Mouse (Mus musculus): ENCODE measurements around the gene Hnrnpr. TPM values are rescaled to one million over a fixed set of nuclear protein-coding genes. Genes with fewer than 3 reads are reported as not detected.

Gene Hnrnpr
- polyA plus RNA-seq, 1 experiment from 2014 or later: 249 TPM

DNA sequence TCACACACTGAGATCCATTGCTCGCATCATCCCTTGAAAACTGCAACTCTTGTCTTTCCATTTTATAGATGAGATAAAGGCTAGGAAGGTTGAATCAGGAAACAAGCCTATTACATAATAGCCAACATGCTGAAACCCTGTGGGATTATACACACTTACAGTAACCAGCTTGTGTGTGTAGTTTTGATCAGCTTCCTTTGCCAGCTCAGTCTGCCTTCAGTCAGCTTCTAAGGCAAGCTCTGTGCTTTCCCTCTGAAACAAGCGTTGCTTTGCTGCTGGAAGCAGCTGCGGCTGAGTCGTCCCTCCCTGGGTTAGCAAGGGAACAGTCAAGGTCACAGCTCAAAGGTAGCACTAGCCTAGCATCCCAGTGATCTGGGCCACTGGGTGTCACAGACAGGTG lies 57.1 kb downstream of the Hnrnpr start:
- H3K27me3 ChIP-seq (replicated peaks; ENCODE audit: control insufficient read depth, insufficient read depth, low read length): no peaks in the 10 kb centered on the region
- no peak overlapping the region for H3K9ac ChIP-seq (replicated peaks; ENCODE audit: low read depth, low read length)
- H3K9me3 ChIP-seq (ENCODE audit: control insufficient read depth, low read length): no peaks in the 10 kb centered on the region
- no peaks in the 10 kb centered on the region for H3K36me3 ChIP-seq (ENCODE audit: control insufficient read depth, insufficient read depth)
- no peak overlapping the region for H3K27ac ChIP-seq (ENCODE audit: low read length)
- ATAC-seq: no peak
- no peak overlapping the region for H3K4me3 ChIP-seq (replicated peaks; ENCODE audit: low read length)
- H3K4me1 ChIP-seq (replicated peaks; ENCODE audit: control insufficient read depth, insufficient read depth, low read length): no peaks in the 10 kb centered on the region
- WGBS: 69% methylated on average over 4 of the region's 4 CpGs
- no peak overlapping the region for H3K4me2 ChIP-seq (ENCODE audit: low read length)

DNA sequence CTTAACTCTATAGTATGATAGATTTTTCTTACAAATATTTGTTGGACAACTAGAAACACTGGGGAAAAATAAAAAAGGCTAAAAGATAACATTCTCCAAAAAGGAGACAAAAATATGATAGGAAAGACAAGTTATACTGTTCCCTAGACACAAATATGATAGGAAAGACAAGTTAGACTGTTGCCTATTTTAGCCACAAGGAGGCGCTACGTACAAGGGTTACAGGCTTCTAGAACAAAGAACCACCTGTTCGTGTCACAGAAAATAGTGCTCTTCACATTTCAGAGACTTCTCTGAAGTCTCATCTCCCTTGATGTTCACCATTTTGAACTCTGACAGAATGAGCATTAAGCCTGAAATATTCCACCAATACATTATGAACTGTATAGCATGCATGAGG lies 59.0 kb downstream of the Hnrnpr start:
- H3K9ac ChIP-seq (replicated peaks; ENCODE audit: low read depth, low read length): no peak overlapping the region
- WGBS: 2% methylated on average over 3 of the region's 3 CpGs

GRCm38 (mm10) chr4:136373494-136374181 lies 62.9 kb downstream of the Hnrnpr start:
- 30% methylated on average over 14 of the region's 14 CpGs for WGBS
- no peaks in the 10 kb centered on the region for H3K36me3 ChIP-seq (ENCODE audit: control insufficient read depth, insufficient read depth)
- no peak overlapping the region for H3K27ac ChIP-seq (ENCODE audit: low read length)
- no peak overlapping the region for H3K4me2 ChIP-seq (ENCODE audit: low read length)
- H3K27me3 ChIP-seq (replicated peaks; ENCODE audit: control insufficient read depth, insufficient read depth, low read length): no peaks in the 10 kb centered on the region
- no peaks in the 10 kb centered on the region for H3K4me1 ChIP-seq (replicated peaks; ENCODE audit: control insufficient read depth, insufficient read depth, low read length)
- ATAC-seq: no peak
- no peaks in the 10 kb centered on the region for H3K9me3 ChIP-seq (ENCODE audit: control insufficient read depth, low read length)
- H3K9ac ChIP-seq (replicated peaks; ENCODE audit: low read depth, low read length): no peak overlapping the region
- no peak overlapping the region for H3K4me3 ChIP-seq (replicated peaks; ENCODE audit: low read length)

More for the DNA sequence above, 59.0 kb downstream of the Hnrnpr start:
- H3K9me3 ChIP-seq (ENCODE audit: control insufficient read depth, low read length): no peaks in the 10 kb centered on the region
- no peaks in the 10 kb centered on the region for H3K36me3 ChIP-seq (ENCODE audit: control insufficient read depth, insufficient read depth)
- H3K4me1 ChIP-seq (replicated peaks; ENCODE audit: control insufficient read depth, insufficient read depth, low read length): no peaks in the 10 kb centered on the region
- ATAC-seq: no peak
- no peak overlapping the region for H3K4me3 ChIP-seq (replicated peaks; ENCODE audit: low read length)
- H3K27ac ChIP-seq (ENCODE audit: low read length): no peak overlapping the region
- H3K27me3 ChIP-seq (replicated peaks; ENCODE audit: control insufficient read depth, insufficient read depth, low read length): no peaks in the 10 kb centered on the region
- H3K4me2 ChIP-seq (ENCODE audit: low read length): no peak overlapping the region

GRCm38 (mm10) chr4:136377001-136377400 lies 66.3 kb downstream of the Hnrnpr start:
- Histone ChIP-seq H3K4me3 (replicated peaks; ENCODE audit: low read length) (no peak overlapping the region), H3K4me2 (ENCODE audit: low read length) (no peak overlapping the region), H3K27me3 (replicated peaks; ENCODE audit: control insufficient read depth, insufficient read depth, low read length) (no peaks in the 10 kb centered on the region), H3K9ac (replicated peaks; ENCODE audit: low read depth, low read length) (no peak overlapping the region), H3K36me3 (ENCODE audit: control insufficient read depth, insufficient read depth) (no peaks in the 10 kb centered on the region), H3K4me1 (replicated peaks; ENCODE audit: control insufficient read depth, insufficient read depth, low read length) (no peaks in the 10 kb centered on the region), H3K9me3 (ENCODE audit: control insufficient read depth, low read length) (no peaks in the 10 kb centered on the region), H3K27ac (ENCODE audit: low read length) (no peak overlapping the region)
- 76% methylated on average over 5 of the region's 5 CpGs for WGBS
- no peak for ATAC-seq

DNA sequence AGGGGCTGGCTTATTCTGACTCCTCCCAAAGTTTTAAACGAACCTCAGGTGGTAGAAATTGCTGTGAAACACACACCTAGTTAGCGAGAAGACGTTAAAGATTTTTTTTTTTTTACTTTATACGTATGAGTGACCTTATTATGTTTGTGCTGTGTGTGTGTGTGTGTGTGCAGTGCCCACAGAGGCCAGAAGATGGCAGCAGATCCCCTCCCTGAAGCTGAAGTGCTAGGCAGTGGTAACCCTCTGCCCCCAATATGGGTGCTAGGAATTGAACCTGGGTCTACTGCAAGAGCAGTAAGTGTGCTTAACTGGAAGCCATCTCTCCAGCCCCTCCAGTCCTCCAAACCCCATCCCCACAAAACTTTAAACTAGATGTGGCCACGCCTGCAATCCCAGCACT lies 72.3 kb downstream of the Hnrnpr start:
- Histone ChIP-seq H3K36me3 (ENCODE audit: control insufficient read depth, insufficient read depth) (no peaks in the 10 kb centered on the region), H3K9ac (replicated peaks; ENCODE audit: low read depth, low read length) (no peak overlapping the region), H3K4me1 (replicated peaks; ENCODE audit: control insufficient read depth, insufficient read depth, low read length) (no peaks in the 10 kb centered on the region), H3K9me3 (ENCODE audit: control insufficient read depth, low read length) (no peaks in the 10 kb centered on the region), H3K27ac (ENCODE audit: low read length) (no peak overlapping the region), H3K4me2 (ENCODE audit: low read length) (no peak overlapping the region), H3K27me3 (replicated peaks; ENCODE audit: control insufficient read depth, insufficient read depth, low read length) (no peaks in the 10 kb centered on the region), H3K4me3 (replicated peaks; ENCODE audit: low read length) (no peak overlapping the region)
- WGBS: 85% methylated on average over 5 of the region's 5 CpGs
- no peak for ATAC-seq

GRCm38 (mm10) chr4:136383839-136384238 lies 73.1 kb downstream of the Hnrnpr start:
- H3K4me3 ChIP-seq (replicated peaks; ENCODE audit: low read length): no peak overlapping the region
- H3K36me3 ChIP-seq (ENCODE audit: control insufficient read depth, insufficient read depth): no peaks in the 10 kb centered on the region
- no peak overlapping the region for H3K9ac ChIP-seq (replicated peaks; ENCODE audit: low read depth, low read length)
- H3K27me3 ChIP-seq (replicated peaks; ENCODE audit: control insufficient read depth, insufficient read depth, low read length): no peaks in the 10 kb centered on the region
- H3K4me2 ChIP-seq (ENCODE audit: low read length): no peak overlapping the region
- H3K9me3 ChIP-seq (ENCODE audit: control insufficient read depth, low read length): no peaks in the 10 kb centered on the region
- 80% methylated on average over 6 of the region's 6 CpGs for WGBS
- H3K4me1 ChIP-seq (replicated peaks; ENCODE audit: control insufficient read depth, insufficient read depth, low read length): no peaks in the 10 kb centered on the region
- ATAC-seq: no peak
- no peak overlapping the region for H3K27ac ChIP-seq (ENCODE audit: low read length)

DNA sequence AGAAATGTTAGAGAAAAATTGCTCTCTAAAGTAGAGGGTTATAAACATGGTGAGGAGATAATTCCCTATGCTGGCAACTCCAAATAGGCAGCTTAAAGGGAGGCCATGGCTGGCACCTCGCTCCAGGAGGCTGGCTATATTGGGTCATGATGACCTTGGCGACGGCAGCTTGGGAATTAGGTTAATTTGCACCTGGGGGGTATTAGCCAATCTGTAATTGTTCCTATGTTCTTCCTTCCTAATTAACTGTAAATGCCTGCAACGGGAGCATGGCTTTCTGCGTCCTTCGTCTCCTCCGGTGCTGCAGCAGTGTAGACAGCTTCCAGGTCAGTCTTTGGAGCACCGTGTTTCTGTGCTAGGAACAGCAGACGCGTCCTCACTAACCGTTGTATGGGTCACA lies 76.5 kb downstream of the Hnrnpr start:
- no peaks in the 10 kb centered on the region for H3K36me3 ChIP-seq (ENCODE audit: control insufficient read depth, insufficient read depth)
- H3K27me3 ChIP-seq (replicated peaks; ENCODE audit: control insufficient read depth, insufficient read depth, low read length): no peaks in the 10 kb centered on the region
- no peak overlapping the region for H3K4me2 ChIP-seq (ENCODE audit: low read length)
- H3K9ac ChIP-seq (replicated peaks; ENCODE audit: low read depth, low read length): no peak overlapping the region
- no peak for ATAC-seq
- H3K4me3 ChIP-seq (replicated peaks; ENCODE audit: low read length): no peak overlapping the region
- 47% methylated on average over 11 of the region's 11 CpGs for WGBS
- no peaks in the 10 kb centered on the region for H3K9me3 ChIP-seq (ENCODE audit: control insufficient read depth, low read length)
- no peaks in the 10 kb centered on the region for H3K4me1 ChIP-seq (replicated peaks; ENCODE audit: control insufficient read depth, insufficient read depth, low read length)
- H3K27ac ChIP-seq (ENCODE audit: low read length): no peak overlapping the region

DNA sequence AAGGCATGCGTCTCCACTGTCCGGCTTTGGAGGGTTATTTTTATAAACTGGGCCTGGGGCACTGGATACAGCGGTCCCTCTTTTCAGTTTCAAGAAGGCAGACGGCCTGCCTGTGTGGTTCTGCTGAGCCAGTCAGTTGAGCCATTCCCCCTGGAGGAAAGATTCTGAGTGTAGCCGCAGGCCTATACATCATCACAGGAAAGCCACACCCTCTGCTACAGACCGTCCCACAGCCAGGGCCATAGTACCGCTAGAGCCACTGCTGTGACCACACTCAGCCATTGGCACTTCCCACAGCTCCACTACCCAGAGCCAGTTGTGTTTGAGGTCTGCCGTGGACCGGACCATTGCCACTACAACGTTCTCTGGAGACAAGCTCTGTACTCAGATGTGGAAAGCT lies 91.1 kb downstream of the Hnrnpr start:
- 94% methylated on average over 10 of the region's 10 CpGs for WGBS
- no peak overlapping the region for H3K4me3 ChIP-seq (replicated peaks; ENCODE audit: low read length)
- no peaks in the 10 kb centered on the region for H3K36me3 ChIP-seq (ENCODE audit: control insufficient read depth, insufficient read depth)
- H3K4me2 ChIP-seq (ENCODE audit: low read length): no peak overlapping the region
- H3K9me3 ChIP-seq (ENCODE audit: control insufficient read depth, low read length): no peaks in the 10 kb centered on the region
- no peaks in the 10 kb centered on the region for H3K27me3 ChIP-seq (replicated peaks; ENCODE audit: control insufficient read depth, insufficient read depth, low read length)
- H3K9ac ChIP-seq (replicated peaks; ENCODE audit: low read depth, low read length): no peak overlapping the region
- no peak for ATAC-seq
- H3K4me1 ChIP-seq (replicated peaks; ENCODE audit: control insufficient read depth, insufficient read depth, low read length): no peaks in the 10 kb centered on the region
- no peak overlapping the region for H3K27ac ChIP-seq (ENCODE audit: low read length)

GRCm38 (mm10) chr4:136407831-136408230 lies 97.1 kb downstream of the Hnrnpr start:
- no peak for ATAC-seq
- H3K4me1 ChIP-seq (replicated peaks; ENCODE audit: control insufficient read depth, insufficient read depth, low read length): no peaks in the 10 kb centered on the region
- H3K4me3 ChIP-seq (replicated peaks; ENCODE audit: low read length): no peak overlapping the region
- H3K27me3 ChIP-seq (replicated peaks; ENCODE audit: control insufficient read depth, insufficient read depth, low read length): no peaks in the 10 kb centered on the region
- 71% methylated on average over 11 of the region's 11 CpGs for WGBS
- no peaks in the 10 kb centered on the region for H3K36me3 ChIP-seq (ENCODE audit: control insufficient read depth, insufficient read depth)
- H3K4me2 ChIP-seq (ENCODE audit: low read length): no peak overlapping the region
- no peaks in the 10 kb centered on the region for H3K9me3 ChIP-seq (ENCODE audit: control insufficient read depth, low read length)
- no peak overlapping the region for H3K27ac ChIP-seq (ENCODE audit: low read length)
- no peak overlapping the region for H3K9ac ChIP-seq (replicated peaks; ENCODE audit: low read depth, low read length)

Measured in forebrain, embryonic 16.5 days (tissue).